Mouse (Mus musculus) thymus, adult 2 months (tissue): Measurements from ENCODE around the gene Dusp22.

Source experiments
- CTCF ChIP-seq: fragments of 200-500 bp; IDR thresholded peaks from 2 replicates; pipeline ENCODE4 v1.5.1; 2012; ENCODE audit warnings: mild to moderate bottlenecking, control low read depth, low read length, moderate library complexity, borderline replicate concordance; ENCODE audit not compliant: control insufficient read depth, poor library complexity, insufficient read depth; ENCODE audit errors: extremely low read depth
- POLR2A ChIP-seq: fragments of 200-500 bp; IDR thresholded peaks from 2 replicates; pipeline ENCODE4 v1.6.1; 2012; ENCODE audit warnings: mild to moderate bottlenecking, low read length, control low read depth, moderate library complexity; ENCODE audit not compliant: control insufficient read depth, poor library complexity, insufficient read depth; ENCODE audit errors: extremely low read depth

- TF ChIP-seq CTCF (no peak), POLR2A (0 out of 2 replicates have a peak, but pooled peaks have one; percentile 21)
Measured at GRCm38 (mm10) chr13:30749021-30749556, 89.3 kb downstream of the Dusp22 start, which contains the start of gene Irf4.
